Mouse (Mus musculus) forebrain, embryonic 15.5 days (tissue): ENCODE results near the gene Zfr. TPM values are rescaled to one million over a fixed set of nuclear protein-coding genes. Genes with fewer than 3 reads are reported as not detected.
A peak's percentile ranks its signal among the peaks of the same experiment; 100 is the strongest.

Experiments
- ATAC-seq: fragments of 200-750 bp; cut with Nextera tagmentation; replicated peaks from 2 replicates; pipeline ENCODE4 v1.8.0; 2017; ENCODE audit warnings: mild to moderate bottlenecking, moderate TSS enrichment, moderate library complexity
- H3K27ac ChIP-seq: fragments of 300-500 bp; sonication (generic); replicated peaks from 2 replicates; pipeline ENCODE4 v1.5.1; 2015; ENCODE audit warnings: mild to moderate bottlenecking, inconsistent platforms
- H3K27me3 ChIP-seq: fragments of 300-500 bp; sonication (generic); 2 replicates; pipeline ENCODE4 v1.6.1; 2015; ENCODE audit warnings: inconsistent platforms
- H3K36me3 ChIP-seq: fragments of 300-500 bp; sonication (generic); 2 replicates; pipeline ENCODE4 v1.6.1; 2015; ENCODE audit warnings: mild to moderate bottlenecking, inconsistent platforms
- H3K4me1 ChIP-seq: fragments of 300-500 bp; sonication (generic); 2 replicates; pipeline ENCODE4 v1.6.1; 2015; ENCODE audit warnings: inconsistent platforms
- H3K4me2 ChIP-seq: fragments of 300-500 bp; sonication (generic); replicated peaks from 2 replicates; pipeline ENCODE4 v1.6.1; 2015; ENCODE audit warnings: mild to moderate bottlenecking, inconsistent platforms
- H3K4me3 ChIP-seq: fragments of 300-500 bp; sonication (generic); 2 replicates; pipeline ENCODE4 v1.5.1; 2015; ENCODE audit warnings: mild to moderate bottlenecking, inconsistent platforms
- H3K9ac ChIP-seq: fragments of 300-500 bp; sonication (generic); replicated peaks from 2 replicates; pipeline ENCODE4 v1.6.1; 2015; ENCODE audit warnings: mild to moderate bottlenecking, inconsistent platforms
- H3K9me3 ChIP-seq: fragments of 300-500 bp; sonication (generic); 2 replicates; pipeline ENCODE4 v1.6.1; 2016; ENCODE audit warnings: inconsistent platforms
- WGBS: fragments of 180-500 bp; shearing (Covaris S2); methylation state at CpG from one replicate; pipeline ENCODE4 v1.1.7; 2015; ENCODE audit warnings: mixed read lengths; 5-methylcytosine and 5-hydroxymethylcytosine counted together
- microRNA counts: library from miRNA; unstranded; fragments of <30 nt; microRNA quantifications from one replicate; lab custom pipeline; 2016
- microRNA-seq: library from miRNA; unstranded; fragments of <30 nt; microRNA quantifications from one replicate; pipeline ENCODE4, GENCODE M21; 2016
- polyA plus RNA-seq: library from polyadenylated mRNA; unstranded; fragments of >200 nt; fragmentation: Nextera tagmentation; extraction: Ambion mirVana; gene quantifications from 2 replicates; pipeline ENCODE4 v1.2.1, GENCODE M21; 2015

Gene Zfr
- polyA plus RNA-seq, 1 experiment from 2014 or later = 124 TPM

GRCm38 (mm10) chr15:12225062-12225461 lies 107.4 kb downstream of the Zfr start:
- Histone ChIP-seq H3K9ac (no peak overlapping the region), H3K27ac (no peak overlapping the region), H3K4me1 (peaks cover 13% of the 10 kb centered on the region), H3K36me3 (no peaks in the 10 kb centered on the region), H3K27me3 (no peaks in the 10 kb centered on the region), H3K4me2 (no peak overlapping the region), H3K9me3 (no peaks in the 10 kb centered on the region), H3K4me3 (no peak overlapping the region)
- ATAC-seq = no peak
- WGBS = 85% methylated on average over 4 of the region's 4 CpGs

DNA sequence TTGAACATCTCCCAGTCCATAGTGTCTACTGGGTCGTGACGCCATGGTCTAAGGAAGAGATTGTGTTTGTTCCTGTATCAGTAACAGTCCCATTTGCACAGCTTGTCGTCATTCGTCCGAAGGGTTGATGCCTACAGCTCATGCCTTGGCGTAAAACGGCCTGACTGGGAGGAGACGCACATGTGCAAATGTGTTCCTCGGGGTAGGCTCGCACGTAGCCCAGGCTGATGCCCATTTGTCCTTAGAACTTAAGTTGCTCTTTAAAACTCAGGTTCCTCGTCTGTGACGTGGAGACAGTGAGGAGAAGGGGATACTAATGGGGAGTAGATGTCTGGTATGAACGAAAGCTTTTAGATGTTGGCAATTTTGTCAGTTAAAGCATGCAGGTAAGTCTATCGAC lies 109.3 kb downstream of the Zfr start:
- H3K4me2 ChIP-seq = no peak overlapping the region
- no peak overlapping the region for H3K27ac ChIP-seq
- H3K36me3 ChIP-seq = no peaks in the 10 kb centered on the region
- ATAC-seq = no peak
- WGBS = 97% methylated on average over 15 of the region's 15 CpGs
- no peak overlapping the region for H3K4me3 ChIP-seq
- H3K9me3 ChIP-seq = no peaks in the 10 kb centered on the region
- no peak overlapping the region for H3K9ac ChIP-seq
- no peaks in the 10 kb centered on the region for H3K27me3 ChIP-seq
- H3K4me1 ChIP-seq = peaks cover 12% of the 10 kb centered on the region

DNA sequence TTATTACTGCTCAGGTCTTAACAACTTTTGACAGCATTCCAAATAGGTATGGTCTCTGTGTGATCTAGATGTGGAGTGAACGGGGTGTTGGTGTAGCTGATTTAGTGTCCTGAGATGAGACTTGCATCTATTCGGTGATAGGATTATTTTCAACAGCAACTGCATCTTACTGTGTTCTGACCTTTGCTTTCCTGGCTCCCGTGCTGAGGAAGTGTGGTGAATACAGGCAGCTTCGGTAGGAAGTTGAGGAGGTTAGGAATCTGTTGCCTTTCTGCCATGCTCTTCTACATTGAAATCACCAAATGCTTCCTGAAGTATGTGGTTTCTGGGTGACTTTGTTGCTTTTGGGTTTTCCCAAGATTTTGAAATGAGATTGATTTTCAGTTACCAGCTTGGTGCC lies 109.7 kb downstream of the Zfr start:
- Histone ChIP-seq H3K4me3 (no peak overlapping the region), H3K27me3 (no peaks in the 10 kb centered on the region), H3K27ac (no peak overlapping the region), H3K9ac (no peak overlapping the region), H3K4me1 (peaks cover 7% of the 10 kb centered on the region), H3K4me2 (no peak overlapping the region), H3K9me3 (no peaks in the 10 kb centered on the region), H3K36me3 (no peaks in the 10 kb centered on the region)
- no peak for ATAC-seq
- WGBS = 86% methylated on average over 4 of the region's 4 CpGs

DNA sequence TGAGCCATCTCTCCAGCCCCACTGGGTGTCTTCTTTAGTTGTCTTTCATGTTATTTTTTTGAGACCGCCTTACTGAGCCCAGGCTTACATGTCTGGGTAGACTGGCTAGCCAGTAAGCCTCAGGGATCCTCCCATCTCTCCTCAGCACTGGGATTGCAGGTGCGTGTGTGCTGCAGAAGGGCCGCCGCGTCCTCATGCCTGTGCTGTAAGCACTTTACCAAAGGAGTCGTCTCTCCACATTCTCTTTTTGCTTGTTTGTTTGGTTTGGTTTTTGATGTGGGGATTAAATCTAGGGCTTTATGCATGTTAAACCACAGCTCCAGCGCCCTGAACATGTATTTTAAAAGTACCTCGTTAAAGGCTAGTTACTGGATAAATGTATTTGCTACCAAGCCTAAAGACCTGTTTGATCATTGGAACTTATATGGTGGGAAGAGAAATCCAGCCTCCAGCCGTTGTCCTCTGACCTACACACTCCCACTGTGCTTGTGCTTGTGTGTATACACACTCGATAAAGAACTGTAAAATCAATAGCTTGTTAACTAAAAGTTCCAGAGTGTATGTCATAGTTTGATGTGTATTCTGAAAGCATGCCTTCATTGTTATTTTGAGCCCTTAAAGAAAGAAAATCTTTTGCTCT lies 112.1 kb downstream of the Zfr start:
- Histone ChIP-seq H3K4me1 (no peaks in the 10 kb centered on the region), H3K27ac (no peak overlapping the region), H3K27me3 (no peaks in the 10 kb centered on the region), H3K36me3 (no peaks in the 10 kb centered on the region; the same call in 1 of the 2 replicates), H3K9me3 (no peaks in the 10 kb centered on the region), H3K4me3 (no peak overlapping the region), H3K9ac (no peak overlapping the region), H3K4me2 (no peak overlapping the region)
- WGBS = 47% methylated on average over 10 of the region's 10 CpGs
- 0 out of 2 replicates have a peak, but pooled peaks have one; percentile 18 for ATAC-seq

GRCm38 (mm10) chr15:12230243-12230935 lies 112.8 kb downstream of the Zfr start:
- ATAC-seq = no peak
- H3K4me1 ChIP-seq = no peaks in the 10 kb centered on the region

DNA sequence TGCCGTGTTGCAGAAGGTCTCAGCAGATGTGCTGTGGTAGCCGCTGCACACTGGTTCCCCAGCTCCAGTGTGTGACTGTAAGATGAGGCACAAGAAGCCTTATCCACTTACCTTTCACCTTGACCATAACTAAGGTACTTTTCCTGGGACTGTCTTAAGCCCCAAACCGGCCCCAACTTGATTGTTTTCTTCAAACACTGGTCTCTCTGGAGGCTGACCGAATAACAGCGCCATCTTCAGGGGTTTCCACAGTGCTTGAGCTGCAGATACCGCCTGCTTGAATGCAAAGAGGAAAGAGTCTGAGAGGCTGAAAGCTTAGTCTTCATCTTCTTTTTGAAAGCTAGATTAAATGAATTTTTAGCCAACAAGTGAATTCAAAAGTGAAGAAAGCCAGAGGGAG lies 113.8 kb downstream of the Zfr start:
- Histone ChIP-seq H3K9me3 (no peaks in the 10 kb centered on the region), H3K4me1 (no peaks in the 10 kb centered on the region), H3K4me3 (no peak overlapping the region), H3K27ac (no peak overlapping the region), H3K36me3 (peaks cover 6% of the 10 kb centered on the region; the same call in 1 of the 2 replicates), H3K4me2 (no peak overlapping the region), H3K27me3 (no peaks in the 10 kb centered on the region), H3K9ac (no peak overlapping the region)
- no peak for ATAC-seq
- WGBS = 81% methylated on average over 6 of the region's 6 CpGs

More at GRCm38 (mm10) chr15:12230243-12230935, 112.8 kb downstream of the Zfr start:
- Histone ChIP-seq H3K4me2 (no peak overlapping the region), H3K9ac (no peak overlapping the region), H3K27me3 (no peaks in the 10 kb centered on the region), H3K4me3 (no peak overlapping the region), H3K9me3 (no peaks in the 10 kb centered on the region), H3K27ac (no peak overlapping the region), H3K36me3 (no peaks in the 10 kb centered on the region; the same call in 1 of the 2 replicates)
- 55% methylated on average over 12 of the region's 12 CpGs for WGBS

DNA sequence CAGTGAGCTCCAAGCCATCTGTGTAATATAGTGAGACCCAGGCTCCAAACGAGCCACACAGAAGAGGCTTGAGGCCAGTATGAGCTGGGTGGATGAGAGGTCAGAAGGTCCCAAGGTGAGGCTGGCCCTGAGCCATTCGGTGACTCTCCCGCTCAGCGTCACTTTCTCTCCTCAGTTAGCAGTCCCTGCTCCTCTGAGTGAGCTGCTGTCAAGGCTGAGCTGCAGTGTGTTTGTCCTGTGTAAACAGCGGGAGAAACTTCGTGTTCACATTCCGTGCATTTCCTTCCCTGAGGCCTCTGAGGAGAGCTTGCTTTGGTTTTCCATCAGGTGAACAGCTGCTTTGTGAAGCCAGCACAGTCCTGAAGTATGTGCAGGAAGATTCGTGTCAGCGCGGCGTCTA lies 114.8 kb downstream of the Zfr start:
- 84% methylated on average over 11 of the region's 11 CpGs for WGBS
- Histone ChIP-seq H3K4me2 (no peak overlapping the region), H3K4me1 (no peaks in the 10 kb centered on the region), H3K4me3 (no peak overlapping the region), H3K27ac (no peak overlapping the region), H3K9ac (no peak overlapping the region), H3K27me3 (no peaks in the 10 kb centered on the region), H3K9me3 (no peaks in the 10 kb centered on the region), H3K36me3 (peaks cover 6% of the 10 kb centered on the region; the same call in 1 of the 2 replicates)
- no peak for ATAC-seq

DNA sequence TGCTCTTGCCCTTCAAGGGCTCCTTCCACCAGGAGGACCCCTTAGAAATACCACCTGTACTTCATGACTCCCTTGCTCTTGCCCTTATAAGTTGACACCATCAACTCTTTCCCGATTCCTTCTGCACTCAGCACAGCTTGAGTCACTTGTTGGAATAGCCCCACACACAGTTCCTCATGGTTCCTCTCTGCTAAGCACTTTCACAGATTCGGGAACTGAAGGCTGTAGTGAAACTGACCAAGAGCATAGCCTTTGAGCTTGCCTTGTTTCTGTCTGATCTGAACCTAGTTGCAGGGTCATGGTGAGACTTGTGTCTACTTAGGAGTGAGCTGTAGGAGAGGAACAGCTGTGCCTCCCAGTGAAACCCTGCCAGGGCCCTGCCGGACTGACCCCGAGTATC lies 115.4 kb downstream of the Zfr start:
- no peaks in the 10 kb centered on the region for H3K9me3 ChIP-seq
- H3K27me3 ChIP-seq = no peaks in the 10 kb centered on the region
- H3K36me3 ChIP-seq = peaks cover 6% of the 10 kb centered on the region
- no peak for ATAC-seq
- no peaks in the 10 kb centered on the region for H3K4me1 ChIP-seq
- H3K4me2 ChIP-seq = no peak overlapping the region
- no peak overlapping the region for H3K9ac ChIP-seq
- H3K4me3 ChIP-seq = no peak overlapping the region
- H3K27ac ChIP-seq = no peak overlapping the region
- 91% methylated on average over 4 of the region's 4 CpGs for WGBS

MicroRNA genes within 50 kb of the gene (microRNA counts, 519-probe panel; counts per million panel counts)
- microRNA mmu-miR-1898 (lab: Ali Mortazavi, UCI) = 1,933 counts per million, percentile 21 among the panel's probes with 10 or more counts

Small RNA genes within 50 kb of the gene (microRNA-seq; reads per million reads assigned to microRNA genes)
- not detected for gene Mir1898

Other genes with a start within 250 kb of the Zfr start
- 0.88 and 1.3 TPM in 2 replicates for gene Npr3, start 210.5 kb upstream of the Zfr start, polyA plus RNA-seq
- gene Sub1, start 120.8 kb upstream of the Zfr start, polyA plus RNA-seq = 465 and 483 TPM in 2 replicates
- gene Mtmr12, start 87.2 kb downstream of the Zfr start, polyA plus RNA-seq = 10.7 and 11.2 TPM in 2 replicates
- gene Golph3, start 203.6 kb downstream of the Zfr start, polyA plus RNA-seq = 66.1 and 74.2 TPM in 2 replicates
- gene 1810049J17Rik, start 204.1 kb downstream of the Zfr start, polyA plus RNA-seq = 0.80 and 0.91 TPM in 2 replicates